Mouse (Mus musculus) kidney, adult 2 months (tissue): ENCODE measurements at regions not wholly inside any gene's neighbourhood (a gene's known extent, or its start where the extent isn't known, plus 50 kb on each side); places are given as distances from the start of the nearest gene placed in this dataset.
A peak's percentile ranks its signal among the peaks of the same experiment; 100 is the strongest.
"Not testable (repeated sequence)": the region's sequence is repeated elsewhere in the genome, so short reads cannot be mapped to it uniquely, and the experiment has no call there.

ENCODE experiments used
- DNase-seq: peaks from one replicate; pipeline ENCODE4 v3.0.0; 2021
- H3K27ac ChIP-seq: fragments of 200-500 bp; 2 replicates; pipeline ENCODE4 v1.5.1; 2012; ENCODE audit warnings: low read depth, low read length, control low read depth, inconsistent platforms; ENCODE audit not compliant: insufficient read depth
- H3K27me3 ChIP-seq: fragments of 200-500 bp; replicated peaks from 2 replicates; pipeline ENCODE4 v1.6.1; 2012; ENCODE audit warnings: mild to moderate bottlenecking, moderate library complexity, low read length, inconsistent platforms; ENCODE audit not compliant: control insufficient read depth, insufficient read depth
- H3K36me3 ChIP-seq: fragments of 200-500 bp; 2 replicates; pipeline ENCODE4 v1.6.1; 2012; ENCODE audit warnings: mild to moderate bottlenecking, moderate library complexity, low read length, inconsistent platforms; ENCODE audit not compliant: control insufficient read depth, insufficient read depth
- H3K4me1 ChIP-seq: fragments of 200-500 bp; 2 replicates; pipeline ENCODE4 v1.6.1; 2011; ENCODE audit warnings: low read length; ENCODE audit not compliant: control insufficient read depth, insufficient read depth
- H3K4me3 ChIP-seq: fragments of 200-500 bp; 2 replicates; pipeline ENCODE4 v1.5.1; 2011; ENCODE audit warnings: mild to moderate bottlenecking, low read depth, low read length, control low read depth; ENCODE audit not compliant: insufficient read depth
- CTCF ChIP-seq: fragments of 200-500 bp; conservative IDR thresholded peaks from 2 replicates; pipeline ENCODE4 v1.5.1; 2011; ENCODE audit warnings: low read depth, mild to moderate bottlenecking, control low read depth, low read length, moderate library complexity, mixed read lengths; ENCODE audit not compliant: insufficient read depth, insufficient read length
- POLR2A ChIP-seq: fragments of 200-500 bp; IDR thresholded peaks from one replicate; pipeline ENCODE4 v1.6.1; 2011; ENCODE audit warnings: low read depth, low read length, control low read depth
- WGBS: fragments of 180-500 bp; shearing (Covaris S2); methylation state at CpG from one replicate; pipeline ENCODE4 v1.1.7; 2018; 5-methylcytosine and 5-hydroxymethylcytosine counted together

- TF ChIP-seq CTCF (no peak), POLR2A (no peak)
- H3K4me1 ChIP-seq, result no peaks in the 10 kb centered on the region
- H3K27me3 ChIP-seq, result no peaks in the 10 kb centered on the region
- no peak overlapping the region for H3K27ac ChIP-seq
- no peak overlapping the region for H3K4me3 ChIP-seq
- WGBS, result 63% methylated on average over 3 of the region's 3 CpGs
- H3K36me3 ChIP-seq, result no peaks in the 10 kb centered on the region
- DNase-seq, result peak; percentile 82
These were observed 167.1 kb upstream of the Plcz1 start for GRCm38 (mm10) chr6:140208375-140208774.

- not testable (repeated sequence) for H3K36me3 ChIP-seq, H3K27me3 ChIP-seq, H3K4me1 ChIP-seq, H3K27ac ChIP-seq, DNase-seq, H3K4me3 ChIP-seq
- 94% methylated on average over 11 of the region's 11 CpGs for WGBS
These were observed 165.4 kb upstream of the Plcz1 start for GRCm38 (mm10) chr6:140206676-140207075.

GRCm38 (mm10) chr6:140201356-140201755 is 160.1 kb upstream of the Plcz1 start:
- WGBS, result 81% methylated on average over 1 of the region's 1 CpGs
- no peak for DNase-seq
- TF ChIP-seq CTCF (no peak), POLR2A (no peak)
- Histone ChIP-seq H3K27ac (no peak overlapping the region), H3K4me1 (peaks cover 3% of the 10 kb centered on the region; the same call in 1 of the 2 replicates), H3K4me3 (no peak overlapping the region), H3K27me3 (no peaks in the 10 kb centered on the region), H3K36me3 (no peaks in the 10 kb centered on the region)

- Histone ChIP-seq H3K36me3 (no peaks in the 10 kb centered on the region), H3K4me3 (no peak overlapping the region), H3K27me3 (no peaks in the 10 kb centered on the region), H3K4me1 (peaks cover 3% of the 10 kb centered on the region; the same call in 1 of the 2 replicates), H3K27ac (no peak overlapping the region)
- TF ChIP-seq POLR2A (no peak), CTCF (no peak)
- no peak for DNase-seq
- WGBS, result 77% methylated on average over 5 of the region's 5 CpGs
These were observed 159.1 kb upstream of the Plcz1 start for GRCm38 (mm10) chr6:140200322-140200721.

GRCm38 (mm10) chr6:140198036-140198435 is 156.8 kb upstream of the Plcz1 start:
- Histone ChIP-seq H3K27ac (no peak overlapping the region), H3K4me1 (peaks cover 3% of the 10 kb centered on the region; the same call in 1 of the 2 replicates), H3K4me3 (no peak overlapping the region), H3K36me3 (no peaks in the 10 kb centered on the region), H3K27me3 (no peaks in the 10 kb centered on the region)
- 73% methylated on average over 6 of the region's 6 CpGs for WGBS
- TF ChIP-seq CTCF (no peak), POLR2A (no peak)
- DNase-seq, result no peak

- H3K27ac ChIP-seq, result no peak overlapping the region
- H3K36me3 ChIP-seq, result no peaks in the 10 kb centered on the region
- peak; percentile 84 for DNase-seq
- no peak overlapping the region for H3K4me3 ChIP-seq
- H3K4me1 ChIP-seq, result peaks cover 3% of the 10 kb centered on the region; the same call in 1 of the 2 replicates
- TF ChIP-seq POLR2A (no peak), CTCF (no peak)
- WGBS, result 61% methylated on average over 8 of the region's 8 CpGs
- no peaks in the 10 kb centered on the region for H3K27me3 ChIP-seq
These were observed 155.9 kb upstream of the Plcz1 start for GRCm38 (mm10) chr6:140197113-140197675.

GRCm38 (mm10) chr6:140194276-140194675 is 153.0 kb upstream of the Plcz1 start:
- peaks cover 7% of the 10 kb centered on the region; the same call in 1 of the 2 replicates for H3K4me1 ChIP-seq

More at GRCm38 (mm10) chr6:140194276-140194675, 153.0 kb upstream of the Plcz1 start:
- no peak overlapping the region for H3K4me3 ChIP-seq
- TF ChIP-seq CTCF (no peak), POLR2A (no peak)
- H3K36me3 ChIP-seq, result no peaks in the 10 kb centered on the region
- H3K27me3 ChIP-seq, result no peaks in the 10 kb centered on the region
- H3K27ac ChIP-seq, result no peak overlapping the region
- WGBS, result 93% methylated on average over 2 of the region's 2 CpGs
- DNase-seq, result no peak
